Mouse (Mus musculus): ENCODE results near the gene Glipr1.

Glipr1 gene

GRCm38 (mm10) chr10:111966394-111966793, 36.0 kb downstream of the Glipr1 start:
- DNase-seq (ENCODE audit: low read depth), result no peak

GRCm38 (mm10) chr10:111960459-111960858, 42.0 kb downstream of the Glipr1 start:
- DNase-seq (ENCODE audit: low read depth), result no peak

GRCm38 (mm10) chr10:111959353-111959752, 43.1 kb downstream of the Glipr1 start:
- DNase-seq (ENCODE audit: low read depth), result no peak

GRCm38 (mm10) chr10:111958046-111958421, 44.4 kb downstream of the Glipr1 start:
- no peak for DNase-seq (ENCODE audit: low read depth)

- peak; percentile 81 for DNase-seq (ENCODE audit: low read depth)
Measured at GRCm38 (mm10) chr10:111957271-111958045, 45.0 kb downstream of the Glipr1 start.

GRCm38 (mm10) chr10:111955836-111956235, 46.6 kb downstream of the Glipr1 start:
- DNase-seq (ENCODE audit: low read depth), result no peak

- DNase-seq (ENCODE audit: low read depth), result no peak
Measured at GRCm38 (mm10) chr10:111949008-111949407, 53.4 kb downstream of the Glipr1 start.

GRCm38 (mm10) chr10:111948041-111948440, 54.4 kb downstream of the Glipr1 start:
- DNase-seq (ENCODE audit: low read depth), result no peak

- no peak for DNase-seq (ENCODE audit: low read depth)
Measured at GRCm38 (mm10) chr10:111945563-111945962, 56.9 kb downstream of the Glipr1 start.

- DNase-seq (ENCODE audit: low read depth), result no peak
Measured at GRCm38 (mm10) chr10:111943026-111943425, 59.4 kb downstream of the Glipr1 start.

- DNase-seq (ENCODE audit: low read depth), result no peak
Measured at GRCm38 (mm10) chr10:111937146-111937534, 65.3 kb downstream of the Glipr1 start.

GRCm38 (mm10) chr10:111936491-111937145, 65.8 kb downstream of the Glipr1 start:
- DNase-seq (ENCODE audit: low read depth), result no peak

- no peak for DNase-seq (ENCODE audit: low read depth)
Measured at GRCm38 (mm10) chr10:111936021-111936420, 66.4 kb downstream of the Glipr1 start.

All from 416B (cell line).